Mouse (Mus musculus): ENCODE data around the gene Prune2. TPM values are rescaled to one million over a fixed set of nuclear protein-coding genes. Genes with fewer than 3 reads are reported as not detected.

The Prune2 gene
- total and polyA plus RNA-seq, 2 experiments from 2014 or later: 12.4 to 17.4 TPM

- Histone ChIP-seq H3K9ac (replicated peaks; ENCODE audit: low read length) (no peak overlapping the region), H3K4me3 (ENCODE audit: low read length) (no peak overlapping the region), H3K27me3 (ENCODE audit: insufficient read depth, low read length) (no peaks in the 10 kb centered on the region), H3K9me3 (ENCODE audit: low read length) (no peaks in the 10 kb centered on the region), H3K27ac (no peak overlapping the region), H3K36me3 (ENCODE audit: insufficient read depth, low read length) (no peaks in the 10 kb centered on the region), H3K4me2 (ENCODE audit: low read depth, low read length) (no peak overlapping the region), H3K4me1 (ENCODE audit: insufficient read depth, low read length) (no peaks in the 10 kb centered on the region)
- TF ChIP-seq CTCF (IDR thresholded peaks at IDR 0.05; ENCODE audit: low read depth): no peak
- no peak for DNase-seq (ENCODE audit: low spot score)
- no peak for ATAC-seq
These were observed 108.5 kb downstream of the Prune2 start for GRCm38 (mm10) chr19:17064421-17064820.

GRCm38 (mm10) chr19:17069067-17069466 is 113.1 kb downstream of the Prune2 start:
- ATAC-seq (no peak), DNase-seq (ENCODE audit: low spot score) (no peak)
- no peak for TF ChIP-seq CTCF (IDR thresholded peaks at IDR 0.05; ENCODE audit: low read depth)
- Histone ChIP-seq H3K9ac (replicated peaks; ENCODE audit: low read length) (no peak overlapping the region), H3K4me2 (ENCODE audit: low read depth, low read length) (no peak overlapping the region), H3K27ac (no peak overlapping the region), H3K36me3 (ENCODE audit: insufficient read depth, low read length) (no peaks in the 10 kb centered on the region), H3K9me3 (ENCODE audit: low read length) (no peaks in the 10 kb centered on the region), H3K4me1 (ENCODE audit: insufficient read depth, low read length) (no peaks in the 10 kb centered on the region), H3K27me3 (ENCODE audit: insufficient read depth, low read length) (no peaks in the 10 kb centered on the region), H3K4me3 (ENCODE audit: low read length) (no peak overlapping the region)
- 84% methylated on average over 7 of the region's 7 CpGs for WGBS

GRCm38 (mm10) chr19:17071205-17071604 is 115.3 kb downstream of the Prune2 start:
- Histone ChIP-seq H3K27ac (no peak overlapping the region), H3K9ac (replicated peaks; ENCODE audit: low read length) (no peak overlapping the region), H3K27me3 (ENCODE audit: insufficient read depth, low read length) (no peaks in the 10 kb centered on the region), H3K9me3 (ENCODE audit: low read length) (no peaks in the 10 kb centered on the region), H3K4me3 (ENCODE audit: low read length) (no peak overlapping the region), H3K36me3 (ENCODE audit: insufficient read depth, low read length) (no peaks in the 10 kb centered on the region), H3K4me2 (ENCODE audit: low read depth, low read length) (no peak overlapping the region), H3K4me1 (ENCODE audit: insufficient read depth, low read length) (no peaks in the 10 kb centered on the region)
- DNase-seq (ENCODE audit: low spot score) (no peak), ATAC-seq (no peak)
- WGBS: 94% methylated on average over 5 of the region's 5 CpGs
- TF ChIP-seq CTCF (IDR thresholded peaks at IDR 0.05; ENCODE audit: low read depth): no peak

GRCm38 (mm10) chr19:17072245-17072644 is 116.3 kb downstream of the Prune2 start:
- 72% methylated on average over 1 of the region's 1 CpGs for WGBS
- Histone ChIP-seq H3K4me1 (ENCODE audit: insufficient read depth, low read length) (no peaks in the 10 kb centered on the region), H3K27me3 (ENCODE audit: insufficient read depth, low read length) (no peaks in the 10 kb centered on the region), H3K9me3 (ENCODE audit: low read length) (no peaks in the 10 kb centered on the region), H3K4me3 (ENCODE audit: low read length) (no peak overlapping the region), H3K9ac (replicated peaks; ENCODE audit: low read length) (no peak overlapping the region), H3K36me3 (ENCODE audit: insufficient read depth, low read length) (no peaks in the 10 kb centered on the region), H3K27ac (no peak overlapping the region), H3K4me2 (ENCODE audit: low read depth, low read length) (no peak overlapping the region)
- ATAC-seq (no peak), DNase-seq (ENCODE audit: low spot score) (no peak)
- TF ChIP-seq CTCF (IDR thresholded peaks at IDR 0.05; ENCODE audit: low read depth): no peak

GRCm38 (mm10) chr19:17078643-17079316 is 122.9 kb downstream of the Prune2 start:
- peak; percentile 23 for DNase-seq (ENCODE audit: low spot score)
- H3K27ac ChIP-seq: no peak overlapping the region
- ATAC-seq: peak; percentile 47; the same call in 1 of the 2 replicates
- H3K36me3 ChIP-seq (ENCODE audit: insufficient read depth, low read length): no peaks in the 10 kb centered on the region
- WGBS: 51% methylated on average over 8 of the region's 8 CpGs
- no peak overlapping the region for H3K9ac ChIP-seq (replicated peaks; ENCODE audit: low read length)
- H3K4me1 ChIP-seq (ENCODE audit: insufficient read depth, low read length): no peaks in the 10 kb centered on the region
- TF ChIP-seq CTCF (IDR thresholded peaks at IDR 0.05; ENCODE audit: low read depth): no peak
- no peaks in the 10 kb centered on the region for H3K9me3 ChIP-seq (ENCODE audit: low read length)
- H3K4me3 ChIP-seq (ENCODE audit: low read length): no peak overlapping the region
- H3K4me2 ChIP-seq (ENCODE audit: low read depth, low read length): no peak overlapping the region
- no peaks in the 10 kb centered on the region for H3K27me3 ChIP-seq (ENCODE audit: insufficient read depth, low read length)

- DNase-seq (ENCODE audit: low spot score): no peak
- no peaks in the 10 kb centered on the region for H3K9me3 ChIP-seq (ENCODE audit: low read length)
- no peaks in the 10 kb centered on the region for H3K27me3 ChIP-seq (ENCODE audit: insufficient read depth, low read length)
- 77% methylated on average over 10 of the region's 10 CpGs for WGBS
- H3K4me3 ChIP-seq (ENCODE audit: low read length): no peak overlapping the region
- no peak overlapping the region for H3K9ac ChIP-seq (replicated peaks; ENCODE audit: low read length)
- no peak for ATAC-seq
- no peak for TF ChIP-seq CTCF (IDR thresholded peaks at IDR 0.05; ENCODE audit: low read depth)
- H3K36me3 ChIP-seq (ENCODE audit: insufficient read depth, low read length): no peaks in the 10 kb centered on the region
- no peak overlapping the region for H3K27ac ChIP-seq
- no peak overlapping the region for H3K4me2 ChIP-seq (ENCODE audit: low read depth, low read length)
- H3K4me1 ChIP-seq (ENCODE audit: insufficient read depth, low read length): no peaks in the 10 kb centered on the region
These were observed 125.5 kb downstream of the Prune2 start for GRCm38 (mm10) chr19:17081382-17081781.

GRCm38 (mm10) chr19:17094067-17094466 is 138.1 kb downstream of the Prune2 start:
- TF ChIP-seq CTCF (IDR thresholded peaks at IDR 0.05; ENCODE audit: low read depth): no peak

More at GRCm38 (mm10) chr19:17094067-17094466, 138.1 kb downstream of the Prune2 start:
- no peak overlapping the region for H3K27ac ChIP-seq
- H3K36me3 ChIP-seq (ENCODE audit: insufficient read depth, low read length): no peaks in the 10 kb centered on the region
- H3K27me3 ChIP-seq (ENCODE audit: insufficient read depth, low read length): no peaks in the 10 kb centered on the region
- H3K9me3 ChIP-seq (ENCODE audit: low read length): no peaks in the 10 kb centered on the region
- DNase-seq (ENCODE audit: low spot score) (no peak), ATAC-seq (no peak)
- no peak overlapping the region for H3K4me3 ChIP-seq (ENCODE audit: low read length)
- no peak overlapping the region for H3K9ac ChIP-seq (replicated peaks; ENCODE audit: low read length)
- 37% methylated on average over 8 of the region's 8 CpGs for WGBS
- H3K4me1 ChIP-seq (ENCODE audit: insufficient read depth, low read length): no peaks in the 10 kb centered on the region
- no peak overlapping the region for H3K4me2 ChIP-seq (ENCODE audit: low read depth, low read length)
